Mouse (Mus musculus) cortical plate, adult 2 months (tissue): ENCODE results near the gene Chst4.

Experiments
- CTCF ChIP-seq: fragments of 200-500 bp; IDR thresholded peaks from 2 replicates; pipeline ENCODE4 v1.5.1; 2011; ENCODE audit warnings: mild to moderate bottlenecking, control low read depth, low read length; ENCODE audit not compliant: insufficient read depth; ENCODE audit errors: extremely low read depth
- POLR2A ChIP-seq: fragments of 200-500 bp; IDR thresholded peaks from 2 replicates; pipeline ENCODE4 v1.6.1; 2011; ENCODE audit warnings: mild to moderate bottlenecking, low read length, control low read depth; ENCODE audit not compliant: insufficient read depth; ENCODE audit errors: extremely low read depth

GRCm38 (mm10) chr8:109998066-109998465 lies 41.5 kb downstream of the Chst4 start:
- TF ChIP-seq POLR2A (no peak), CTCF (no peak)
